Mouse (Mus musculus) left cerebral cortex, postnatal 25 days (tissue): ENCODE measurements at regions not wholly inside any gene's neighbourhood (a gene's known extent, or its start where the extent isn't known, plus 50 kb on each side); places are given as distances from the start of the nearest gene placed in this dataset.

ENCODE experiments used
- DNase-seq, 2 experiments: peaks; one replicate each; pipeline ENCODE4 v3.0.0; 2022; ENCODE audit warnings: low spot score in 2 of 2, mixed read lengths in 1 of 2
- intact Hi-C: fragments of 180-260 bp; cut with DNase I; formaldehyde crosslinking; loops from one replicate; pipeline ENCODE4 v1.15.1; 2025

DNA sequence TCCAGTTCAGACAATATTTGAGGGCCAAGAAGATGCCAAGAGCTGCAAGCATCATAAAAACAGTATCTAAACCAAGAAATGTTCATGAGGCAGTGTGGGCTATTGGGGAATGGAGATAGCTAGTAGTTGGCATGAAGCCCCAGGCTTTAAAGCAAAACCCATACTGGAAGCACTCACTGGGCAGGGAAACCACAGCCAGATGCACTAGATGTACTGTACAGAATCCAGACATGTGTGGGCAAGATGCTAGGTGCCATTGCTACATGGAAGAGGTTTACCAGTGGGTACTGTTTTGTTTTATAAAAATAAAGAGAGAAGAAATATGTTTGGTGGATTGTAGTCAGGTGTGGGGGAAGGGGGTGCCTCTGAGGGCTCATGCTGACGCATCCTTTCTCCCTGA lies 125.6 kb upstream of the Lrig3 start:
- peak in 1 of 2 experiments; percentile 40 for DNase-seq
- intact Hi-C loops, result no loop called here

DNA sequence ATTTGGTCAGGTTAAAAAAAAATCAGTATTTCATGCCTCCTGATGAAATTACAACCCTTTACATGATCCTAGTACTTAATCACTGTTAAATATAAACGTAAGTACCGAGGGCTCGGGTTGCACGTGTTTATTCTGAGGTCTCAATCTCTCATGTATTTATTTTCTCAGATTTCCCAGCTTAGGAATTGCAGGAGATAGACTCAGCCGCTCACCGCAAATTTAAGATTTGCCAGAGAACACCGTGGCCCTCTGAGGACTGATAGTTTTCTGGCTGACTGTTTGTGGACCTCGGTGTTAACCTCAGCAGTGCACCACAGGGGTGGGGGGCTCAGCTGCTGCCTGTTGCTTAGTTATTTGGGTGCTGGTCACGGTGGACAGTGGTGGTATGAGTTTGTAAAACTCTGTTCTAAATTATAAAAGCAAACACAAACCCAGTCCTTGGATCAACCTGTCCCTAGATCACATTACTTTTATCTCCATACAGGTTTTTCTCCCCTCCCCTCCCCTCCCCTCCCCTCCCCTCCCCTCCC lies 121.6 kb upstream of the Lrig3 start:
- intact Hi-C loops, result no loop called here
- no peak for DNase-seq

DNA sequence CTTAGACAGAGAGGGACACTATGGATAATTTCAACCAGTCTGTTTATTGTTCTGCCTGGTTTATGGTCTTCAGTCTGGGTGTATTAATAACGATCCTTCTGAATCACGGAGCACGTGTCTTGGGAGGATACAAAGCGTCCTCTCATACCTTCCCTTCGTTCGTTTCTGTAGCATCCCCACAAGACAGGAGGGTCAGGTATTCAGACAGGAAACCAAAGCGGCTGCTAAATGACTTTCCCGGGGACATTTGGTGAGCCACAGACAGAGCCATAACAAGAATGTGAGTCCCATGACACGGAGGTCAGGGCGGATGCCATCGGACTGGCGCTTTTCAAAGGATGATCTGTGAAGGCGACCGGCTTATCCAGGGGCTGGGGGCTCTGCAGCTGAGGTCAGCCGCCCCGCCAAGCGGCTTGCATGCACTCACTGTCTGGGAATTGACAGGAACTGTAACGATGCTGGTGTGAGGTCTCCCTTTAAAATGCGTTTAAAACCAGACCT lies 120.9 kb upstream of the Lrig3 start:
- no peak for DNase-seq
- intact Hi-C loops, result no loop called here

DNA sequence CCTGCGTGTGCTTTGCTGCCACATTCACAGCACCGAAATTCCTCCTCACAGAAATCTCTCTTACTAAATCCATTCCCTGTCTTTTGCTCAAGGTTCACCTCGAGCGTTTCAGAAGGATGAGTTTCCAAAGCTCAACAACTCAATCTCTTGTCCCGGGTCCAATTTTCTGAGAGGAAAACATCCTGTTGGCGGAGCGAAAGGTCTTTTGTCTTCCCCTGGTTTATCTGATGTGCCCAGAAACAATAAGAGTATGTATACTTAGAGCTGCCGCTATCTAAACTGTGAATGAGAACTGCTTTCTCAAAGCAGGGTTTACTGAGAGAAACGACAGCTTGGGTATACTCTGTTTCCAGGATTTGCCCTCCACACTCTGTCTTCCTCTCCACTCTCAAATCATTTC lies 115.6 kb upstream of the Lrig3 start:
- intact Hi-C loops, result no loop called here

DNA sequence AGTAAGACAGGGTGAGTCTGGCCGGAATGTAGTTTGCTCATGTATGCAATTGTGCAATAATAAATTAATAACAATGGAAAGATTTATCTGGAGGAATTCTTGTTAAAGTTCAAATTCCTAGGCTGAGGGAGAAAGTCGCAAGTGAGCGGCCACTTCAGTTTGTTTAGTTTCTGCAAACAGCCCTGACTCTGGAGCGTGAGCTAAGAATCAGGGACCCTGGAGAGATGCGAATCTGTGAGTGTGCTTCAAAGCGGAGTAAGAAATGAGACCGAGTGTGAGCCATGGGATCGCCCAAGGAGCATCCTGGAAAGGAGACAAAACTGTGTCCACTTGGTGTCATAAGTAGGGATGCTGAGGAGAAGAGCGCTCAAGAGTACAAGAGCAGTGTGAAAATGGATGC lies 104.2 kb upstream of the Lrig3 start:
- DNase-seq, result no peak
- intact Hi-C loops, result no loop called here

More for the DNA sequence above, 115.6 kb upstream of the Lrig3 start:
- DNase-seq, result no peak

DNA sequence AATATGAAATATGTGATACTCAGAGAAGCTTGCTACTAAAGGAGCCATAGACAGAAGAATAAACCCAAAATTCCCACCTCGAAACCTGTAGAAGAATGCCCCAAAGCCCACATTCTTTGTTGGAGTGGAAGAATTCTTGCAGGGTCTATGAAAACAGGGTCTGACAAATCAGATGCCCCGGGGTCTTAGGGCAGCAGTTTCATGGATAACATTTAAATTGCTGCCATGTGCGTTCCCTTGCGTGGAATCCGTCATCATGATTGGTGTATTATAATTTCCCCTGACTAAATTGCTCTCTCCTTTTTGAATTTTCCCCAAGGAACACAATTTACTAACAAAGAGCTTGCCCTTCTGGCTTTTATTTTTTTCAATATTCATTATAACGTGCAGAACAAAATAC lies 99.6 kb upstream of the Lrig3 start:
- no peak for DNase-seq
- intact Hi-C loops, result no loop called here

DNA sequence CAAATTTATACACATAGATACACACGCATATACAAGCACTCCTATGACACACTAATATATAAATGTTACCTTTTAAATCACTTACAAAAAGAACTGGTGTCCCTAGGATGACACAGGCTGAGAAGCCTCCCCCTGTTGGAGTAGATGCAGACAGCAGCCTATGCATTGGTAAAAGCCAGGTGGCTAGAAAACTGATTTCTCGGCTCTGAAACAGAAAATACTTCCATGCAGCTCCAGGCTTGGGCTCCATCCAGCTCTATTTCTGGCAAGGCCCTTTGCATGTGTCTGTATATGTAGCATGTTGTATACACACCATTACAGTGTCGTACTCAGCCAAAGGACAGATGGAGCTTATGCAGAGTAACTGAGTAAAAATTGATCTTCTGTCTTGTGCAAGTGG lies 81.4 kb upstream of the Lrig3 start:
- intact Hi-C loops, result no loop called here
- peak; percentile 5 to 24 for DNase-seq

DNA sequence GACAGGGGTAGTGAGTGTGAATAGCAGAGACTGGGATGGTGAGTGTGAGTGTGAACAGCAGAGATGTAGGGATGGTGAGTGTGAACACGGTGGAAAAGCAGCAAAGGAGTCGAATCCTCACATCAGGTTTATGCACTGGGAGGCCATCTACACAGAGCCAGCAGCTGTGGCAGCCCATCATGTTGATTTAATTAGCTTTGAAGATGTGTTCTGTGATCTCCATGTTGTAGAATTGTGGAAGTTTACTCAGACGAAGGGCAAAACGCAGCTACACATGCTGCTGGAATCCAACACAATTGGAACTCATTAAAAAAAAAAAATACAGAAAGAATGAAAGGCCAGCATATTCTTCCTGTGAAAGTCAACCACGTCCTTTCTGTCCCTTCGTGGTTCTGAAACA lies 80.2 kb upstream of the Lrig3 start:
- intact Hi-C loops, result no loop called here

DNA sequence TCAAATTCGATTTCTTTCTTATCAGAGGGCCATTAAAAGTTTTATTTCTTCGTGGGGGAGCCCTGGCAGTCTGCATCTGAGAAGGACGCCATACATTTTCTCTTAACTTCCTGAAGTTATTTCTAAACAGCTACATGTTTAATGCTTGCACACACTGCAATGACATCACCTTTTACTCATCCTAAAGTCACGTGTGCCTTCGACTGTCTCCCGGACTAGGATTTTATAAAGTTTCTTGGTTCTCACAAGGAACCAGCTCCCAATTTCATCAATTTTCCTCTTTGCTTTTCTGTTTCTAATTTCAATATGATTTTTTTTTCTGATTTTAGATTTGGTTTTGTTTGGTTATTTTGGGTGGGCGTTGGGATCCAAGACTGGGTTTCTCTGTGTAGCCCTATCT lies 73.8 kb upstream of the Lrig3 start:
- DNase-seq, result no peak
- intact Hi-C loops, result no loop called here

More for the DNA sequence above, 80.2 kb upstream of the Lrig3 start:
- DNase-seq, result no peak

DNA sequence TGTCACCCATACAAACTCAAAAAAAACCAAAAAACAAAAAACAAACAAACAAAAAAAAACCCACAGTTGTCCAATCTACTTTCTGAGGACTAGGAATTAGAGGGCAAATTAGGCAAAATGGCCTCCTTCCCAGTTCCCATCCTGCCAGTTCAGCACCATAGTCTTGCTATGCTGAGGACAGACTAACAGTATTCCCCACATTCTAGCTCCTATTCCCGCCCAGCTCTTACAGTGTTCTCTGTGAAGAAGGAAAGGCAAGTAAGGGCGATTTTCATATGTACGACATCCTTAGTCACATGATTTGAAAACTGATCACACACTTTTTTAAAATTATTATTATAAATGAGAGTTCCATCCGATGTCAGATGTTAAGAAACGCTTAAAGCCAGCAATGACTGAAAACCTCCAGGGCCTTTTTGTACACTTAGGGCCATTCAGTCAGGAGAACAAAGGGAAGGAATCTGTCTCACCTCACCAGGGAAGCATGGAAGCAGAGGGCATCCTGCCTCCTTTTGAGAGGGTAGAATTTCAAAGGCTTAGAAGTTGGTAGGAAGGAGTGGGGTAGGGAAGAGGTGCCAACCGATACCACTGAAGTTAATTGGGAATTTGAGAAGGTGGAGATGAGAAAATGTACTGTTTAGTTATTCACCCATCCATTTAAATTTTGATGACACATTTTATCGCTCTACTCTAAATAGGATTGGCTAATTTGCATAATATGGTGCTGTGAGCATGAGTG lies 70.1 kb upstream of the Lrig3 start:
- no peak for DNase-seq
- intact Hi-C loops, result no loop called here

DNA sequence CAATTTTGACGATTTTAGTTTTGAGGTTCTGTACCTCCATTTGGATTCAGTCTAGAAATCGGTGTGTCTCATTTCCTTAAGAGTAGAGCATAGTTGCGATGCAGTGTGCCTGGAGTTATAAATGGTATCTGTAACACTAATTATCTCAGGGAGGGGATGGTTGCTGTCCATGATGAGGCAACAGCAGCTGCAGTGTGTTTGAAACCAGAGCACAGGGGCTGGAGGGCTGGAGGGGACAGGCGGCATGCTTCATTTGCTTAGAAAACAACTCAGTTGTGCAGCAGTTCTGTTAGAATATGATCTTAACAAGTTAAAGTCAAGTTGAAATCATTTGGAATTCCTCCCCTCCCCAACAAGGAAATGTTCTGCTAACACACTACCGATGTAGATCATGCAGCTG lies 69.3 kb upstream of the Lrig3 start:
- DNase-seq, result no peak
- intact Hi-C loops, result no loop called here

DNA sequence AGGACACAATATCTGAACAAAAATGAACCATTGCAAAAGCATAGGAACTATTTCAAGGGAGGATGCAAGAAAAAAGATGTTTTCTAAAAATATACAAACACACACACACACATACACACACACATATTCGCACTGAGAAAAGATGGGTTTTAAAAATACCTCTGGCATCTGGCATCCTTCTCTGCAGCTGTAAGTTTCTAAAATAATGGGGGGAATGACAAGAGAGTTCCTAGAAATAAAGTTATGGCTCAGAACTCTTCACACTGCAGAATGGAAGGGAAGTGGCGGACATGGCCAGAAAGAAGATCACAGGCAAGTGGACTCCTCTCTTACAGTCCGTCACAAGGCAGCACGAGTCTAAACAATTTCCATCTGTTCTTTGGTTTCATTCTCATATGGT lies 66.5 kb upstream of the Lrig3 start:
- intact Hi-C loops, result no loop called here
- DNase-seq, result peak in 1 of 2 experiments; percentile 31

DNA sequence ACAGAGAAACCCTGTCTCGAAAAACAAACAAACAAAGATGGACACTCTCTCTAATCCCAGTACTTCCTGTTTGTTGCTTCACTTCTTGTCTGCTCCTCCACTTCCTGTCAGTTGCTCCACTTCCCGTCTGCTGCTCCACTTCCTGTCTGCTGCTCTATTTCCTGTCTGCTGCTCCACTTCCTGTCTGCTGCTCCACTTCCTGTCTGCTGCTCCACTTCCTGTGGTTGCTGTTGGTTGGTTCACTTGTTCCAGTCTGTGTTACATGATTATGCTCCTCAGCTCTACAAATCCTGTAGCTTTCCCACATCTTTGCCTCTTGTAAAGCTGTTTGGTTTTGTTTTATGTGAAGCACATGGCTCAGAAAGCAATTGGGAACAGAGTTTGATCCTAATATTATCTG lies 65.4 kb upstream of the Lrig3 start:
- intact Hi-C loops, result no loop called here
- DNase-seq, result no peak

DNA sequence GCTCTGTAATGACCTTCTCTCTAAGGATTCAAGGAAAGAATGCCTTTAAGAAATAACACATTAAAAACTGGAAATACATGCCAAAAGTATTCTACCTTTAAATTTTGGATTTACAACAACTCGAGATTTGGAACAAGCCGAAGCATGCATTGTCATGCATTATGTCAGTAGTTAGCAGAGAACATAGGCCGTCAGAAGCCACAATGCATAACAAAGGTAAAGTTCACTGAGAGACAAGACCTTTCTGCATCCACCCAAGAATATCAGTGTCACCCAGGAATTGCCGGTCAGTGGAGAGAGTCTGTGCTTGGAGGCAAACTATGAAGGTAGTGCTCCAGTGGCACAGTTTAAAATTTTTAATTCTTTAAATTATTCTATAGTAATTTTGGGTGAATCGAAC lies 63.3 kb upstream of the Lrig3 start:
- intact Hi-C loops, result no loop called here
- DNase-seq, result no peak

DNA sequence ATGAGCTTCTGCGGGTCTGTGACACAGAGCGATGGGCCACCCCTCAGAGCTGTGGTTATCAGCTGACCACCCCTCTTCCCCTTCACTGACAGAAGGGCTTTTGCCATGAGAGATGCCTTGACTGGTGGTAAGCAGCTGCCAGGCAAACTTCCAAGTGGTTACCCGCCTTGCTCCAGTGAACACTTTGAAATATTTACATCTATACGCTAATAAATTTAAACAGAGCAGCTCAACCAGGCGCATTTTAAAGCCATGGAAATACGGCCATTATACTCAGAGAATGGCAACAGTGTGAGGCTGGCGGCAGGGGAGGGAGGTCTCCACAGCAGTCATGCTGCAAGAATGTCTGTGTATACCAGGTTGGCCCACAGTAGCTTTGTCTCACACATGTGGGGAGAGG lies 53.8 kb upstream of the Lrig3 start:
- DNase-seq, result no peak
- intact Hi-C loops, result no loop called here
